Mouse (Mus musculus) thymus, postnatal 10 days (tissue): Measurements from ENCODE around the gene Spag17.
"Not testable (repeated sequence)": the region's sequence is repeated elsewhere in the genome, so short reads cannot be mapped to it uniquely, and the experiment has no call there.

ENCODE experiments used
- DNase-seq, 2 experiments: peaks; one replicate each; pipeline ENCODE4 v3.0.0; 2021; ENCODE audit warnings: low spot score in 2 of 2

The Spag17 gene

DNA sequence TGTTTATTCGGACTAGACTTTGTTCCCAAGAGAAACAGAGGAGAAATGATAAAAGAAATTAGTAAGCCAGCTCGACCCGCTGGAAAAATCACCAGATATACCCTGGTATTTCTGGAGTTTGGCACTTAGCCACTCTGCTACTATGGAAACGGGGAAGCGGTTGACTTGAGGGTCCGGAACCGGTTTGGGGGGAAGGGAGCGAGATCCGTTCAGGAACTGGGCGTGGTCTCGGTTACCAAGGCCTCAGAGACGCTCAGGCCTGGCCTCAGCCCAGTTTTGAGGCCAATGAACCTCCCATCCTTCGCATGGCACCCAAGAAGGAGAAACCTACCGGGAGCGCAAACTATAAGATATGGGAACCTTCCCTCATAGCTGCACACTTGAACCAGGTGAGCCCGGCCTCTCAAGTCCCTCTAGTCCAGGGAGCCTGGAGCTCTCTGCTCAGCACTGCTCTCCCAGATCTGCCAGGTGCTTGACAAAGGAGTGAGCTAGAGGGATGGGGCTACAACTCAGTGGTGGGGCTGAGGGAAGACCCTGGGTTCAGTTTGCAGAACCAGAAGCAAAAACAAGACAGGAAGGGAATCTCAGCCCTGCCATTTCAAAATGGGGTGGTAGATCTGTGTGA is at the start of gene Spag17:
Gene Spag17 (plus strand): TSS at position 220 of the 625 bp plus-strand sequence.
- DNase-seq = no peak

DNA sequence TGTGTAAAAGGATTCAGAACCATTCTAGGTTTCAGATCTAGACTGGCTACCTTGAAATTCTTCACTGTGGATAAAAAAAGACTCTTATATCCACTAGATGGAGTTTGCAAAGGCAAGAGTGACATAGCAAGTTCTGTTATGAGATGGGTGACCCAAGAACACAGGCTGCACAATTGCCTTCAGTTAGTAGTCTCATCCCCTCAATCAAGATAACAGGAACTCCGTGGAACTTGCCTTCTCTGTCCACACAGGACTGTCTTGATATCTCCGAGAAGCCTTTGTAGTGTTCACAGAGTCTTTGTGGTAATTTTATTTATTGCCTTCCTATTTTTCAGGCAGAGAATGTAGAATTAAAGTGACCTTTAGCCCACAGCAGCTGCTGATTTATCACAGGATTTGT is 42.9 kb upstream of the Spag17 start:
- no peak for DNase-seq

DNA sequence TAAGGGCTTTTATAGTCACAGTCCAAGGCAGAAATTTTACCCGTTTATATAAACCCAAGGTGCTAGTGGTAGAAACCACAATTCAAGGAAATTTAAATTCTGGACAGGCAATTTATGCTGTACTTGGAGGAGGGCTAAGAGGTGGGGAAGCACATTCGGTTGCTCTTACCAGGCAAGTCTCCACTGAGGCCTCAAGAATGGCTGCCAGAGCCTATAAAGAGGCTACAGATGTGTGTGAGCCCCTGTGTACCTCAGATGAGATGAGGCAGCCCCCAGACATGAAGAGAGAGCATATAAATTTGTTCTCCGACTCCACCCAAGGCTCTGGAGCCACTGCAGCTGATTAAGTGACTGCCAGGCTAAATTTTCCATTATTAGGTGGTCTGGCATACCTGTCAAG is 42.4 kb upstream of the Spag17 start:
- no peak for DNase-seq

DNA sequence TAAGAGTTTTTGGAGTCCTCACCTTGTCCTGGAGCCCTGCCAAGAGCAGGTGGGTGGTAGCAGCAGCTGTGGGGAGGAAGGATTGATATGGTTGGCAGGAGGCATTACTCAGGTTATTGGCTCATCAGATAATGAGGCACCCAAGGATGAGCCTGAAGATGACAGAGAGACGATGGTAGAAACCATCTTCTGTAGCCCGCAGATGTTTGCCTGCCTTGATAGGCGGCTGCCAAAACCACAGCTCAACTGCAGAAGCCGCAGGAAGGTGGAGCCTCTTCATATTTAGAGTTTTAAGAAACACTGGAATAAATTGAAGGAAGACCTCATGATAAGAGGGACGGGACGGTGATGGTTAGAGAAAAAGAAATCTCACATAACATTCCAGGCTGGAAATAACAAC is 42.0 kb upstream of the Spag17 start:
- no peak for DNase-seq

DNA sequence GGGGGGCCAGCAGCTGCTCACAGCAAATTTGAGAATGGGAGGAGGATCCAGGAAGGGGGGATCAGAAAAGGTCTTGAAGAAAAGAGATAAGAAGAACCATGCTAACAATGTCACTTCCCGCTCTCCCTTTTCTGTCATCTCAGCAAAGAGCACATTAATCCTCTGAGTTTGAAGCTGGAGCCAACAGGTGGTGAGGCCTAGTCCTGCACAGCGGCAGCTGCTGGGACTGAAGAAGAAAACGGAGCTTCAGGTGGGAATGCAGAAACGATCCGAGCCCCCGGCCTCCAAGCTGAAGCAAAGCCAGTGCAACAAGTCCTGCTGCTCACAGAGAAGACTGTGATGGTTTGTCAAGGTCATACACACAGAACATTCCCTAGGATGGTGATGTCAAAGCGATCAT is 34.3 kb upstream of the Spag17 start:
- DNase-seq = no peak

DNA sequence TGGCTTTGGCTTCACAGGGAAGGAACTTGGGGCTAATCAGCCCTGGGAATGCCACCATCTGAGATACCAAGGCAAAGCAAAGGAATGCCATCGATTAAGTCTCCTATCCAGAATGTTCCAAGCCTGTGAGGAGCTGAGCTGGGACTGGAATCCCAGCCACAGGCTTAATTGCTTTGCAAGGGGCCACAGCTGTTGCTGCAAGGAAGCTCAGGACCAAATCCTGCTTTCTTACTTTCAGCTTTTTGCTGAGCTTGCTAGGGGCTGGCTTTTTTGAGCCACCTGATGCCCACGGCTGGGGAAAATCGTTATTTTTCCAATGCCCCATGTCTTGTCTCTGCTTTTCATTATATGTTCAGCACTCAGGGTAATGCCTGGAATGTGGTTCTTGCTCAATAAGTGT is 30.6 kb upstream of the Spag17 start:
- DNase-seq = no peak

DNA sequence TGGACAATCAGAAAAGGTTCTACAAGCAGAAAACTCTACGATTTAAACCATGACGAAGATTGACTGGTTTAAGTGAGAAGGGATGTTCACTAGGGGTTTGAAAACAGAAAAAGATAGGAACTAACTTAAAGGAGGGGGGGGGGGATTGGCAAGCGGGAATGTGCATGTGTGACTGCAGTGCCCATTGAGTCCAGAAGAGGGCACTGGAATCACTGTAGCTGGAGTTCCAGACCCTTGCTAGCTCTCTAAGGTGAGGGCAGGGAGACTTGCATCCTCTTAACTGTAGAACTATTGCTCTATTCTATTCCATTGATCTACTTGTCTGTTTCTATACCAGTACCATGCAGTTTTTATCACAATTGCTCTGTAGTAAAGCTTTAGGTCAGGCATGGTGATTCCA is 26.3 kb upstream of the Spag17 start:
- no peak for DNase-seq

DNA sequence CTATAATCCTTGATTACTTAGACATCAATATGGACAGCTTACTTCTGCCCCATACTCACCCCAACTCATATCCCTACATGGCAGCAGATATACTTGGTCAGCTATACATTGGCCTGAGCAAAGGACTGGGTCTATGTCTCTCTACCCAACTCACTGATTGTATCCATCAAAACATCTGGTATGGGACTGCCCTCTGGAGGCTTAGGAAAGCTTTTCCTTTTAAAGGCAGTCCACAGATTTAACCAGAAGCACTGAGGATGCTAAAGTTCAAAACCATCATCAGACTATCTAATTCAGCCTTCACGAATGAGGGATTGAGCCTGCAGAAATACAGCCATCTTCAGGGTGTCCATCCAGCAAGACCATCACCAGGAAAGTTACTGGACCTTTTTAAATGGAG is 20.5 kb upstream of the Spag17 start:
- no peak for DNase-seq

DNA sequence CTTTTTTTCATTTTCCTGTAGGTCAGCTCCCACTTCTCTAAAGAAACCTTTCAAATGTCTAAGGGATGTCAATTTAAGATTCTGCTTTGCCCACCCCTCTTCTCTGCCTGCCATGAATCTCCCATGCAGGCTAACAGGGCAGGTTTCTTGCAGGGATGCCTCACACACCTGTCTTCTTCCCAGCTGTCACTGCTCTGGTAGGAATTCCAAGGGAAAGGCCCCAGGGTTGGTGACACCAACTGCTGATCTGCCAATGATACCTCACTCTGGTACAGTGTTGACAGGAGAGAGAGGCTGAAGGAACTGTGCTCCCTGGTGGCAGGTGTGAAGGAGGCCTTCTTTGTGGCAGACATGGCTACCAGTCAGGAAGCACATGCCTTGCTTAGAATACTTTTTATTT is 10.1 kb upstream of the Spag17 start:
- DNase-seq = no peak

DNA sequence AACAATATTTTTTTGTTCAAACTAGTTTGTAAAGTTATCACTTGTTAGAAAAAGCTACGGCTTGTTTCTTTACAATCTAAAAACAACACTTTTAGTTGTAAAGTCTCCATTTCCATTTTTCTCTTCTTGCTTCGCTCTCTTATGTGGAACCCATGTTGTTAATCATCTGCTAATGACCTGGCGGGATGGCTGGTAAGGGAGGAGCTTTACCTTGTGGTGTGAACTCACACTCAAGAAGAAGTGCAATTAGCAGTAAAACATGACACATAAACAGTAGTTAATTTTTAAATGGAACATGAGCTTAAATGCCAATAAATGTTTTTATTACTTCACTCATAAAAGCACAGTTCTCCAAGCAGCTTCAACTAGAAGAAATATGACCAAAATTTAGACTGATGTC is 3.7 kb upstream of the Spag17 start:
- DNase-seq = no peak

DNA sequence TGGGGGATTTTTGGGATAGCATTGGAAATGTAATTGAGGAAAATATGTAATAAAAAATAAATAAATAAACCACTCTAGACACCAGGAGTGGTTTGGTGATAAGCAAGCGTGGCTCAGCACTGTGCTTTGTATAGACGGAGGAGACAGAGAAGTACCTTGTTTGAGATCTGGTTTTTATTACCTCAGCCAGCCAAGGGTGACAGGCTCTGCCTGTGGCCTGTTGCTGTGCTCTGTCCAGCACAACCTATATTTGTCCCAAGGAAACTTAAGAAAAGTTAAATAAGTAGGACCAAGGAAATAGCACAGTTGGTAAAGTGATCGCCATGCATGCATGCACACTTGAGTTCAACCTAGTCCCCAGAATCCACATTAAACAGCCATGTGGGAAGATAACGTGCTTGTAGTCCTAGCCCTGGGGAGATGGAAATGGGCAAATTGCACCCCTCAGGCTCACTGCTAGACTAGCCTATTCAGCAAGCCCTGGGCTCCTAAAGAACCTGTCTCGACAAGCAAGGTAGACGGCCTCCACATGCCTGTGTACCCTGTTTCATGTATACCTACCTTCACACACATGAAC is 1.1 kb upstream of the Spag17 start:
- DNase-seq = no peak

DNA sequence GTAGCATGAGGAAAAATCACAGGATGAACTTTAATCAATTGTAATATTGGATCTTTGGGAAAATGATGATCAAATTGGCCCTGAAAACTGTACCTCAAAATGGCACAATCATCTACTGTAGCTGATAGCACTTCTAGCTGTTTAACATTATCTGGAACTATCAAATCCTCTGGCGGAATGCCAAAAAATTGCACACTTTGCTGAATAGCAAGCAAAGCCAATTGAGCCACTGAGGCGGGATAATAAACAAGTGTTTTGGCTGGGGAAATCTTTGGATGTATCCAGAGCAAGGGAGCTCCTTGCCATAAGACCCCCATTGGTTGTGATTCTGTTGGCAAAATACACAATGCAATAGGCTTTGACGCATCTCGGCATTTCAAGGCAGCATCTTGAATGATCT is 9.5 kb downstream of the Spag17 start:
- not testable (repeated sequence) for DNase-seq

DNA sequence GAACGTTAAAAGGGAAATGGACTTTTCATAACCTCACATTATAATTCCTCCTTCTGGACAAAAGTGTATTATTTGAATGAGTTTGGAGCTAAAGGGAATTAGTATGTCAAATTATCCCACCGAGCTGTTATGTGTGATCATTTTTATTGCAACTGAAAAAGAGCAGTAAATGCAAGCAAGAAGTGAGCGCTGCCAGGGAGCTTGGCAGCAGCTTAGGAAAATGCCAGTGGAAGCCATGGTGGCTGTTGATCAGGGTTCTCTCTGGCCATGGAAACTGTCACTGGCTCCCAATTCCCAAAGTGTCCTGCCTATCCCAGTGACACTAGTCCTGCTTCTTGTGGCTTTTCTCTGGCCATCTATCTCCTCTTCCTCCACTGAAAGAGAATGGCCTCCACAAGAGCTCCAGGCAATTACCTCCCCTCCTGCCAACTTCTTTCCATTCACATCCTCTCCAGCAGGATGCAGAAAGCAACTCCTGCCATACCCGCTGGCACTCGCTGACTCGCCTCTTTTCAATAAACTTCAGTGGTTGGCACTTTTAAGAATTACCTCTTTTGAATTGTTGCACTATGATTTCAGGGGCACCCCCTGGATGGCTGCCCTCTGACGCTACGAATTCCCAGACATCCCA is 28.7 kb downstream of the Spag17 start:
- no peak for DNase-seq

DNA sequence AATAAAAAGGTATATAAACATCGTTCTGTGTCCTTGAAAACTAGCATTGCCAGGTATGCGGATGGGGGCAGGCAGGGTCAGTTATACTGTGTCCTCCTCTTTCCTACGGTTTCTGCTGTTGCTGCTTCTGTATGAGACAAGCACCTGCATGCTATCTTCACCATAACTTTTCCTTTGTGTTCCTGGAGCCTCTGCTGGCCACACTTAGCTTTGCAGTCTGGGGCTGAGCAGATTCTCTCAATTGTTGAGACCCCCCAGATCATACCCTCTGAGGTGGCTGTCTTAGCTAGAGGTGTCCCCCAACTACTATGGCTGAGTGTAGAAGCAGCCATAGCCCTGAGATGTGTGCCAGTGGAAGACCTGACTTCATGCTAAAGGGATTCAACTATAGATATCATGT is 37.7 kb downstream of the Spag17 start:
- DNase-seq = no peak

DNA sequence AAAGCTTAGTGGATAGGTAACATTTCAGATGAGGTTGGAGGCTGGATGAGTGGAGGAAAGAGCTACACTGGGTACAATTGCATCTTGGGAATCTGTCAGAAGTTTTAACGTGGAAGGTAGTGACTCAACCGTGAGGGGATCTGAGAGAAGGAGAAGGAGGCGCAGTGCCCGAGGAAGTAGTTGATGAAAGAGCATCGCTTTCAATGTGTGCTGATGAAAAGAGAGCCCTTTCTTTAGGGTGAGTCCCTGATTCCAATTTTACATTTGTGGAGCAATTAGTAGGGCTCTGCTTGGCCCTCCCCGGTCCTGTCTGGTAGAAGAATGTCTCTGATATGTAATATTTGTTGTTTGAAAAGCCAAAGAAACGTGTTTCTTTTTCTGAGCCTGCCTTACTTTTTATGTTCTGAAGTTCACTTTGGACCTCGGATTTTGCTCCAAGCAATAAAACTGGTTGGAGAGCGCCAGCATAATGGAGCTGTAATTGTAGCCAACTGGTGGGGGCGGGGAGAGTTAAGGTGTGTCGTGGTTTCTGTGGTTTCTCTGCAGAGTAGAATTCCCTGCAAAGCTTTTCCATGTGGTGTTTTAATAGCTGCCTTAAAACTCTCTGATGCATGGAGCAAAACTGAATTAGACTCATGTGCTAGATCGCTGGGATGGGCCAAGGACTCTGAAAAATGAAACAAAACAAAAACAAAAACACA is 45.9 kb downstream of the Spag17 start:
- no peak for DNase-seq

DNA sequence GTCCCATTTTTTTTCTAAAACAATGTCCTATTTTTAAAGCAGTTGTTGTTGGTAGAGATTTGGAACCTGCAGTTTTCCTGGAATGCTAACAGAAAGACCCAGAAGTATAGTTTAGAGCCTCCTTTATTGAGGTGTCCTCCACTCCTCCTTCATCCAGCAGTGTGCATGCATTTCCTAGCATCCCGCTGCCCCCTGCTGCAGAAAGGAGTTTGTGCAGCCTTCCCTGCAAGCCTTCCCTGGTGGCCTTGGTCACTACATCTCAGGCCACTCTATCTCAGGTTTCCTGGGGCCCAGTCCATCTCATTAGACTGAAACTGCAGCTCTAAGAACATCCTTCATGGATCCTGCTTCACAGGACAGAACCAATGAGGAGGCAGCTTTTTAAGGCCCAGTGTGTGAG is 51.0 kb downstream of the Spag17 start:
- DNase-seq = no peak

DNA sequence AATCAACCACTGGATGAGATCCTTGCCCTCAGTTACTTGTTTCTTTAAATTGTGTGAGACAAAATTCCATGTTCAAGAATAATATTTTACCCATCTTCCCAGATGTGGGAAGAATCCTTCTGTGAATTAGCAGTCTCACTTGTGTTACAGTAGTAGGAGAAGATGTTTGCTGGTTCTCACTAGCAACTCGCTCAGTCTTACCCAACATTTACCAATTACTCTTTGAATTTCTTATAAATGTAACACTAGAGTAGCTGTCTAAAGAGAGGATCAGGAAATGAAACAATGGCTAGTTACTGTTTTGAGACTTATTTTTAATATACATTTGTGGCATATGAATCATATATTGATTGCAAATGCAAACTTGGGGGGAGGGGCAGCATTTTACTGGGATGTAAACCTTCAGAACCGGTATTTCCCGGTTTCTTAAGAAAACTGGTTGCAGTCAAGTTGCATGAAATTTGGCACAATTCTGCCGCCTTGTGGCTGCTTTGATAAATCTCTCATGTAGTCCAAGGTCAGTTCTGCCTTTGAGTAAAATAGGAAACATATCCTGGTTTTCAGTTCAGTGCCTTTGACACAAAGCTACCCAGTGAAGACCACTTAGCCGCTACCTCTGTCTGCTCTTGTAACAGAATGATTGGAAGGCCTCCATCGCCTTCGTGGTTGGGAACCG is 53.5 kb downstream of the Spag17 start:
- no peak for DNase-seq

DNA sequence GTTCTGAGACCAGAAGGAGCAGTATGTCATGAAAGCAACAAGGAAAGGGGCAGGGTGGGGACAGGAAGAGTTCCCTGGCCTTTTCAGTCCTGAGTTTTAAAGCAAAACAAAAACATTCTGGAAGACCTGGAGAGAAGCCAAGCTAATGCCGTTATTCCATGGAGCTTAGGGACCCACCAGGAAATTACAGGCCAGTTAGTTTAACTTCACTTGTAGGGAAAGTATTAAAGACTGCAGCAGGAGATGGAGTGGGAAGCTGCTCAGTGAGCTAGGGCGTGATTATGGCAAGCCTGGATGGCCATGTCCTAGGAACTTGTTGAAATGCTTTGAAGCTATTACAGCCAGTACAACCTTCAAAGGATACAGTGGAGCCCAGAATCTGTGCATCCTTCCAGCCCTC is 60.0 kb downstream of the Spag17 start:
- DNase-seq = no peak

DNA sequence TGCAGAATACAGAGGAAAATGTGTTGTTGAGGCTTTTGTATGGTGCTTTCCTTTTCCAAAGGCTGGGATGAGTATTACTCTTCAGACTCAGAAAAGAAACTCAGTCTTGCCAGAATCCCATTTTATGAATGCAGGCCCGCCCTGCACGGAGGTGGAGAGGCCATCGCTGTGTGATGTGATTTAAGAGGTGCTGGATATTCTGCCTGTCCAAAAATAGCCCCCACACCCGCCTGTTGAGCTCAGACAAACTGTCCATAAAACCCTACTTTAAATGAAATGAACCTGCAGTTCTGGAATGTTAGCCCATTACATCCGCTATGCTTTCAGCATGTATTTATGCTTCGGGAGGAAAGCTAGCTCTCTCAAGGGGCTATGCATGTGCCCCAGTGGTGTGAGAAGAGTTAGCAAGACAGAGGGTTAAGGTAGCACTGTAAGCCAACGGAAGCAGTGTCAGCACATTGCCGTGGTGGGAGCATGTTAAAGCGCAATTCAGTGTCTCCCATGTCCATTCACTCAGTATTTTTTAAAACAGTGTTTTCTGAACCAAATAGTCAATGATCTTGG is 68.9 kb downstream of the Spag17 start:
- no peak for DNase-seq

DNA sequence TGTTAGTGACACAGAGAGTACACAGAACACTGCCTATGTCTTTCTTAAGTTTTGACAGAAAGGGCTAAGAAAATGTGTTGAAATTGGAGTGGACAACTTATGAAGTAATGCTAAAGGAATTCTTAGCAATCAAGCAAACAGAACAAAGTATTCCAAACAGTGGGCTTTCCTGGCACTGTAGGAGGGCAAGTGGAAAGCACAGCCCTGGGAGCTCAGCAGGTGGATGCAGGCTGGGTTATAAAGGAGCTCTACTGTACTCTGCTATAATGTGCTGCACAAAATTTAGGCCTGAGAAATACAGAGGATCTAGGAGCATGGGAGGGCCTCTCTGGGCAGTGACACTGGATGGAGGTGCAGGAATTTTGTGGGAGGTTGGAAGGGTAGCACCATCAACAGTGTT is 71.3 kb downstream of the Spag17 start:
- DNase-seq = no peak

DNA sequence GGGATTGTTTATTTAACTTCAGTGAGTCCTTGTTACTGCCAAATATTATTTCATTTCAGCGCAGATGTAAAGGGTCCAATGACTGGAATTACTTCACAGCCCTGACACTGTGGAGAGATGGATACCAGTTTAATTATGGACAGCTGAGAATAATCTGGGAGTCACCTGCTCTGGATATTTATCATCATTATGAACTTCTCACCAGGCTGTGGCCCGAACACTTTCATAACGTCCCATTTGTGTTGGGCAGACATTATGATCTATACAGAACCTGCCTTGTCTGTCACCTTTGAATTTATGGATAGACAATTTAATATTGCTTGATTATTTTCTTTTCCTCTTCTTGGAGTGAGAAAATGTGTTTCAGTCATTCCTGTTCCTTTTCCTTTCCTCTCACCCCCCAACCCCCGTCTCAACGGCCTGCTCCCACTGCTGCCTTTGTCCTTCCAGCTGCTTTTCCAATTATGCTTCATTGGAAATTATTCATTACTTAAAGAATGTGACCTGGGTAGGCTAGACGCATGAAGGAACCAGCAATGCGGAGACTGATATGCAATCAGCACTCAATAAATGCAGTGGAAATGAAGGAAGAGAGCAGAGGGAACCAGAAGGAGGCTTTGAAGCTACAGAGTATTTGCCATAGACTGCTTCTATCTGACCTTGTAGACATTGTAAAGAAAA is 74.7 kb downstream of the Spag17 start:
- no peak for DNase-seq

DNA sequence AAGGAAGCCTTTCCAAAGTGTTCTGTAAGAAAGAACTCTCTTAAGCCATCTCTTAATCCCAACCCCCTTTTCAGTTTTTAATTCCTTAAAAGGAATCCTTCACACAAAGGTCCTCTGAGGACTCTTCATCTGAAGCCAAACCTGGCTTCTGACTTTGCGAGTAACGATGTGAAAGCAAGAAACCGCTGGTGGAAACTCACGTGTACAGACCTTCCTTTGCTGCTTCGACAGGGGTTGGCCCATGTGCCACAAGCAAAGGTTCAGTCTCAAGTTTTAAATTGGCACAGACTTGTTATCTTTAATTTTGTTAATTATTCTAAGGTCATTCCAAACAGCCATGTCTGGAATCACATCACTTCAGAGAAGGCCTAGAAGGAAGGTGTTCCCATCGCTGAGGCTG is 79.1 kb downstream of the Spag17 start:
- no peak for DNase-seq
